Comparison of ENCODE assay signal across 9 mouse cellular contexts in genomic region chr16:34114665-34115064, GRCm38 (mm10).
DNase-seq lines count a peak whose midpoint lies in the region; ATAC-seq and TF ChIP-seq lines count a peak whose summit lies in the region.
"Had no signal": no experiment of that assay in that cellular context is flagged by ENCODE, and none has a peak within 500 bp of the region (broad histone marks: within the 10 kb centered on the region; RNA-seq: fewer than 3 reads in every experiment).

No protein-coding gene starts in this region.

- no peak overlapping the region for H3K4me3 ChIP-seq in forebrain, embryonic 15.5 days
- H3K4me3 ChIP-seq in hindbrain, postnatal 0 days (ENCODE audit: low read length), result no peak overlapping the region
- no peak overlapping the region for H3K4me3 ChIP-seq in midbrain, embryonic 11.5 days (ENCODE audit: low read depth, low read length)
- H3K4me3 ChIP-seq: embryonic facial prominence, embryonic 13.5 days had no signal

- no peaks in the 10 kb centered on the region for H3K27me3 ChIP-seq in forebrain, embryonic 15.5 days
- no peaks in the 10 kb centered on the region; the same call in 1 of the 2 replicates for H3K27me3 ChIP-seq in hindbrain, postnatal 0 days (ENCODE audit: insufficient read depth, low read length)
- H3K27me3 ChIP-seq in midbrain, embryonic 11.5 days (ENCODE audit: control insufficient read depth, insufficient read depth, low read length), result no peaks in the 10 kb centered on the region
- H3K27me3 ChIP-seq: embryonic facial prominence, embryonic 13.5 days had no signal

- peaks cover 4% of the 10 kb centered on the region for H3K4me1 ChIP-seq in forebrain, embryonic 15.5 days
- no peaks in the 10 kb centered on the region for H3K4me1 ChIP-seq in hindbrain, postnatal 0 days (ENCODE audit: insufficient read depth, low read length)
- no peaks in the 10 kb centered on the region for H3K4me1 ChIP-seq in midbrain, embryonic 11.5 days (ENCODE audit: control insufficient read depth, insufficient read depth, low read length)

- no peak overlapping the region for H3K27ac ChIP-seq in forebrain, embryonic 15.5 days (replicated peaks)
- no peak overlapping the region for H3K27ac ChIP-seq in hindbrain, postnatal 0 days
- no peak overlapping the region for H3K27ac ChIP-seq in midbrain, embryonic 11.5 days (ENCODE audit: low read depth, low read length)
- H3K27ac ChIP-seq: embryonic facial prominence, embryonic 13.5 days had no signal

- intact Hi-C loops in left cerebral cortex, postnatal 14 days (cut with DNase I), result loop anchor here (1.0 to 5.0 kb wide), 2 partner anchors 115 to 292 kb away; no protein-coding TSS in a partner anchor

- H3K9ac ChIP-seq in forebrain, embryonic 15.5 days (replicated peaks), result no peak overlapping the region
- no peak overlapping the region for H3K9ac ChIP-seq in hindbrain, postnatal 0 days (replicated peaks; ENCODE audit: low read length)
- H3K9ac ChIP-seq in midbrain, embryonic 11.5 days (ENCODE audit: low read length), result no peak overlapping the region
- H3K9ac ChIP-seq: embryonic facial prominence, embryonic 13.5 days had no signal

- WGBS in forebrain, embryonic 15.5 days, result 3% methylated on average over 3 of the region's 3 CpGs
- WGBS in hindbrain, postnatal 0 days, result 6% methylated on average over 3 of the region's 3 CpGs
- 3% methylated on average over 3 of the region's 3 CpGs for WGBS in midbrain, embryonic 11.5 days

- no peaks in the 10 kb centered on the region for H3K9me3 ChIP-seq in forebrain, embryonic 15.5 days
- no peaks in the 10 kb centered on the region for H3K9me3 ChIP-seq in hindbrain, postnatal 0 days (ENCODE audit: low read length)
- no peaks in the 10 kb centered on the region for H3K9me3 ChIP-seq in midbrain, embryonic 11.5 days (ENCODE audit: control insufficient read depth, low read length)
- H3K9me3 ChIP-seq: embryonic facial prominence, embryonic 13.5 days had no signal

- peak; percentile 24 to 30 for DNase-seq in urinary bladder, adult 18-20 months (ENCODE audit: low spot score in 2 of 2)
- DNase-seq in urinary bladder, adult 2 months (ENCODE audit: low spot score), result no peak
- peak; percentile 53 for DNase-seq in cerebellum, adult 11 months
- peak; percentile 89 for DNase-seq in hindbrain, postnatal 0 days (ENCODE audit: low spot score)
- DNase-seq in left cerebral cortex, postnatal 14 days (ENCODE audit: low spot score in 2 of 2), result peak; percentile 66 to 81
- DNase-seq in midbrain, embryonic 11.5 days (ENCODE audit: low spot score, missing footprints), result peak; percentile 95
- peak; percentile 34 to 71 for DNase-seq in spleen, postnatal 10 days (ENCODE audit: low spot score in 2 of 2)

- H3K4me2 ChIP-seq in forebrain, embryonic 15.5 days (replicated peaks), result no peak overlapping the region
- no peak overlapping the region for H3K4me2 ChIP-seq in hindbrain, postnatal 0 days (ENCODE audit: low read depth, low read length)
- H3K4me2 ChIP-seq in midbrain, embryonic 11.5 days, result no peak overlapping the region
- H3K4me2 ChIP-seq: embryonic facial prominence, embryonic 13.5 days had no signal

- peaks cover 11% of the 10 kb centered on the region; the same call in 1 of the 2 replicates for H3K36me3 ChIP-seq in forebrain, embryonic 15.5 days
- H3K36me3 ChIP-seq in hindbrain, postnatal 0 days (ENCODE audit: insufficient read depth, low read length), result no peaks in the 10 kb centered on the region
- H3K36me3 ChIP-seq in midbrain, embryonic 11.5 days (ENCODE audit: control insufficient read depth, insufficient read depth, low read length), result no peaks in the 10 kb centered on the region

- ATAC-seq in forebrain, embryonic 15.5 days (replicated peaks), result peak; percentile 71
- ATAC-seq in hindbrain, postnatal 0 days, result peak; percentile 79
- ATAC-seq in midbrain, embryonic 11.5 days (ENCODE audit: low FRiP score), result peak; percentile 65; the same call in 1 of the 2 replicates

- TF ChIP-seq CTCF in hindbrain, postnatal 0 days (IDR thresholded peaks at IDR 0.05; ENCODE audit: low read depth), result peak; percentile 93
